Mouse (Mus musculus) liver, adult 2 months (tissue): ENCODE measurements around the gene Erh.

ENCODE experiments used
- CTCF ChIP-seq: fragments of 200-500 bp; IDR thresholded peaks from 2 replicates; pipeline ENCODE4 v1.5.1; 2011; ENCODE audit warnings: low read depth, low read length, control low read depth
- POLR2A ChIP-seq: fragments of 200-500 bp; IDR thresholded peaks from 2 replicates; pipeline ENCODE4 v1.6.1; 2011; ENCODE audit warnings: low read length, control low read depth; ENCODE audit not compliant: insufficient read depth; ENCODE audit errors: extremely low read depth

DNA sequence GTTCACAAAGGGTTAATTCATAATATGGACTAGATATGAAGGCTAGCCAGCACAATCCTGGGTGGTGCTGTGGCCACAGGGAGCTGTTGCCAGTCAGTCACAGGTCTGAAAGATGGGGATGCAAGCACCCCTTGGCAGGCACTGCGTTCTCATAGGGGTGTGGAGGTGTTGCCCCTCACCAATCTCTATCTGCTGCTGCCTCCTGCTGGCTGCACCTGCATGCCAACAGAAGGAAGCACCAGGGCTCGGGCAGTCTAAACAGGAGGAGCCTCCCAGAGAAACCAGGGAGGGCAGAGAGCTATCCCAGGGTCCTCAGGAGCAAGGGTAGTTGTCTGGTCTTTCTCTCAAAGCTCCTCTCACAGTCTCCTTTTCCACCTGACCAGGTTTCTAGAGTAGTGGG is 59.2 kb downstream of the Erh start:
- TF ChIP-seq CTCF = no peak
- TF ChIP-seq POLR2A = no peak
